Mouse (Mus musculus) midbrain, embryonic 12.5 days (tissue): ENCODE measurements around the gene Dicer1. TPM values are rescaled to one million over a fixed set of nuclear protein-coding genes. Genes with fewer than 3 reads are reported as not detected.

Experiments used
- ATAC-seq: fragments of 200-750 bp; cut with Nextera tagmentation; 2 replicates; pipeline ENCODE4 v1.8.0; 2017; ENCODE audit warnings: low read depth, moderate TSS enrichment, moderate library complexity; ENCODE audit not compliant: low FRiP score
- H3K27ac ChIP-seq: fragments of 300-500 bp; sonication (generic); replicated peaks from 2 replicates; pipeline ENCODE4 v1.5.1; 2016; ENCODE audit warnings: mild to moderate bottlenecking
- H3K27me3 ChIP-seq: fragments of 300-500 bp; sonication (generic); 2 replicates; pipeline ENCODE4 v1.6.1; 2016; ENCODE audit warnings: mild to moderate bottlenecking
- H3K36me3 ChIP-seq: fragments of 300-500 bp; sonication (generic); 2 replicates; pipeline ENCODE4 v1.6.1; 2016
- H3K4me1 ChIP-seq: fragments of 300-500 bp; sonication (generic); 2 replicates; pipeline ENCODE4 v1.6.1; 2016
- H3K4me2 ChIP-seq: fragments of 300-500 bp; sonication (generic); replicated peaks from 2 replicates; pipeline ENCODE4 v1.6.1; 2016; ENCODE audit warnings: mild to moderate bottlenecking, moderate library complexity
- H3K4me3 ChIP-seq: fragments of 300-500 bp; sonication (generic); 2 replicates; pipeline ENCODE4 v1.5.1; 2016; ENCODE audit warnings: mild to moderate bottlenecking
- H3K9ac ChIP-seq: fragments of 300-500 bp; sonication (generic); replicated peaks from 2 replicates; pipeline ENCODE4 v1.6.1; 2016; ENCODE audit warnings: mild to moderate bottlenecking, moderate library complexity
- H3K9me3 ChIP-seq: fragments of 300-500 bp; sonication (generic); 2 replicates; pipeline ENCODE4 v1.6.1; 2016; ENCODE audit warnings: mild to moderate bottlenecking
- WGBS: fragments of 180-500 bp; shearing (Covaris S2); methylation state at CpG from one replicate; pipeline ENCODE4 v1.1.7; 2016; 5-methylcytosine and 5-hydroxymethylcytosine counted together
- polyA plus RNA-seq: library from polyadenylated mRNA; unstranded; fragments of >200 nt; fragmentation: Nextera tagmentation; extraction: Ambion mirVana; gene quantifications from 2 replicates; pipeline ENCODE4 v1.2.1, GENCODE M21; 2016

The Dicer1 gene
- polyA plus RNA-seq, 1 experiment from 2014 or later, result 55.9 TPM

DNA sequence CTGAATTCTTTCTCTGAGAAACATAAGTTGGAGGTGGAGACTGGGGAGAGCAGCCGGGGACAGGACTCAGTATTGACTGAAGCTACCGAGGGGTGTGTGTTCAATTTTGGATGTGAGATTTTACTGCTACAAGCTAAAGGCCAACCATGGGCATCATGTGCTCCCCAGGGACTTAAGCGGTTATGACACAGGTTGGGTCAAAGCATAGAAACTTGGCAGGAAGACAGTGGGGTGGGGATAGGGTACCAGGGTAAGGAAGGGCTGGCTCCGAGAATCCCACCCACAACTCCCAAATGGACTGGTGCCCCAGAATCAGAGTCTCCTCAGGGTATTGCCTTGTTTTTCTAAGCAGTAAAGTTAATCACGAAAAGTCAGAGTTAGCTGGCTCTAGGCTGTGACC, 13.4 kb upstream of the Dicer1 start:
- Histone ChIP-seq H3K9me3 (no peaks in the 10 kb centered on the region), H3K9ac (no peak overlapping the region), H3K27me3 (no peaks in the 10 kb centered on the region; the same call in 1 of the 2 replicates), H3K4me2 (no peak overlapping the region), H3K36me3 (no peaks in the 10 kb centered on the region), H3K4me3 (no peak overlapping the region), H3K27ac (no peak overlapping the region), H3K4me1 (peaks cover 18% of the 10 kb centered on the region)
- no peak for ATAC-seq
- WGBS, result 89% methylated on average over 5 of the region's 5 CpGs

- Histone ChIP-seq H3K4me1 (peaks cover 11% of the 10 kb centered on the region), H3K4me3 (no peak overlapping the region), H3K27me3 (no peaks in the 10 kb centered on the region; the same call in 1 of the 2 replicates), H3K9me3 (no peaks in the 10 kb centered on the region), H3K36me3 (no peaks in the 10 kb centered on the region), H3K27ac (no peak overlapping the region), H3K9ac (no peak overlapping the region), H3K4me2 (no peak overlapping the region)
- ATAC-seq, result no peak
- 30% methylated on average over 6 of the region's 6 CpGs for WGBS
Measured at GRCm38 (mm10) chr12:104763918-104764317, 12.2 kb upstream of the Dicer1 start.

- Histone ChIP-seq H3K27ac (no peak overlapping the region), H3K9me3 (no peaks in the 10 kb centered on the region), H3K9ac (no peak overlapping the region), H3K27me3 (no peaks in the 10 kb centered on the region; the same call in 1 of the 2 replicates), H3K4me2 (no peak overlapping the region), H3K36me3 (no peaks in the 10 kb centered on the region), H3K4me1 (peaks cover 6% of the 10 kb centered on the region), H3K4me3 (no peak overlapping the region)
- ATAC-seq, result no peak
- WGBS, result 89% methylated on average over 8 of the region's 8 CpGs
Measured at GRCm38 (mm10) chr12:104761411-104761810, 9.7 kb upstream of the Dicer1 start.

DNA sequence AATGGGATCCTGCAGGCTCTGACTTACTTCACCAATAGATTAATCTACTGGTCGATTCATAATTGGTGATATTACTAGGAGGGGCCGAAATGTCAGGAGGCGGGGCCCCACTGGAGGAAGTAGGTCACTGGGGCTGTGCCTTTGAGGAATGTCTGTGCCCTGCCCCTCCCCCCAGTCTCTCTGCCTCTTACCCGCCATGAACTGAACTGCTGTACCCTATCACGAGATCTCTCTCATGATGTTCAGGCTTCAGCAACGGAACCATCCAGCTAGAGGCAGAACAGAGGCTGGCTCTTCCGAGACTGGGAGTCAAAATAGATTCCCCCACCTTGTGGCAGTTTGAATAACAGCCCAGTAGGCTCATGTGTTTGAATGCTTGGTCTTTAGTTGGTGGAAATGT, 6.3 kb upstream of the Dicer1 start:
- ATAC-seq, result no peak
- Histone ChIP-seq H3K9me3 (no peaks in the 10 kb centered on the region), H3K9ac (no peak overlapping the region), H3K27ac (no peak overlapping the region), H3K36me3 (no peaks in the 10 kb centered on the region), H3K4me3 (no peak overlapping the region), H3K27me3 (no peaks in the 10 kb centered on the region; the same call in 1 of the 2 replicates), H3K4me1 (peaks cover 1% of the 10 kb centered on the region; the same call in 1 of the 2 replicates), H3K4me2 (no peak overlapping the region)
- WGBS, result 86% methylated on average over 7 of the region's 7 CpGs

DNA sequence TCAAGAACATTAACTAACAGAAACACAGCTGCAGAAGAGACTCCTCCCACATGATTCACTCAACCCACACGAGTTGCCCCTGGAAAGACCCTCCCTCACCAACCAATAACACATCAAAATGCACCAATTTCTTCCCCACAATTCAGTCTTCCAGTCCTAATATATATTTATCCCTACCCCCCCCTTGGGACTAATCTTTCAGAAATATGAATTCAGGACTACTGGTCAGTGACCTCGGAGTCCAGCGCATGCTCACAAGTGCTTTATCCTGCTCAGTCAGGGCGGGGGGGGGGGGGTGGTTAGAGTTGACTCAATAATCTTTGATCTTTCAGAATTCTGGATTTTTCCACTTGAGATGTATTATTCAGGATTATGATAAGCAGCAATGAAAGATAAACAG, 1.9 kb upstream of the Dicer1 start:
- peaks cover 31% of the 10 kb centered on the region for H3K4me1 ChIP-seq
- no peaks in the 10 kb centered on the region for H3K9me3 ChIP-seq
- ATAC-seq, result no peak
- no peaks in the 10 kb centered on the region; the same call in 1 of the 2 replicates for H3K27me3 ChIP-seq
- H3K27ac ChIP-seq, result no peak overlapping the region
- H3K36me3 ChIP-seq, result peaks cover 4% of the 10 kb centered on the region; the same call in 1 of the 2 replicates
- H3K9ac ChIP-seq, result no peak overlapping the region
- 70% methylated on average over 4 of the region's 4 CpGs for WGBS
- no peak overlapping the region for H3K4me2 ChIP-seq
- no peak overlapping the region for H3K4me3 ChIP-seq

GRCm38 (mm10) chr12:104751331-104751813, 380 bp downstream of the Dicer1 start:
- WGBS, result under 1% methylated on average over 42 of the region's 52 CpGs
- Histone ChIP-seq H3K36me3 (peaks cover 4% of the 10 kb centered on the region; the same call in 1 of the 2 replicates), H3K9me3 (no peaks in the 10 kb centered on the region), H3K27me3 (no peaks in the 10 kb centered on the region), H3K9ac (peak overlapping the region; percentile 96), H3K4me2 (peak overlapping the region; percentile 89), H3K4me3 (peak overlapping the region; percentile 93), H3K27ac (peak overlapping the region; percentile 86), H3K4me1 (peaks cover 43% of the 10 kb centered on the region)
- ATAC-seq, result peak; percentile 23

DNA sequence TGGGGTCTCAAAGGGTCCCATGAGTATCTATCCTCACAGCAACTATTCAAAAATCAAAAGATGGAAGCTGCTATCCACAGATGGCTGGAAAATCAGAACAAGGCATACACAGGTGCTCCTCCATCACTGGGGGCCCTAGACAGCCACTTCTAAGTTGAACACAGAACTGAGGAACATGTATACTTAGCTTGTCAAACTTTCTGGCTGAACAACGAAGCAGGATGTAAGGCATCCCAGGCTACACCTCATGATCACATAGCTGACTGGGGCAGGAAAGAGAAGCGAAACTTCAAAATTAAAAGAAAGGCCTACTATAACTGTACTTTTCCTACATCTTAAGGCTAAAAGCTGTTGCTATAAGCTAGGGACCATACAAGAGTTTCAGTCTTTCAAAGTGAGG, 2.8 kb downstream of the Dicer1 start:
- no peaks in the 10 kb centered on the region for H3K27me3 ChIP-seq
- H3K27ac ChIP-seq, result no peak overlapping the region
- H3K9ac ChIP-seq, result no peak overlapping the region
- peaks cover 48% of the 10 kb centered on the region for H3K4me1 ChIP-seq
- H3K4me3 ChIP-seq, result no peak overlapping the region
- WGBS, result 85% methylated on average over 2 of the region's 2 CpGs
- H3K4me2 ChIP-seq, result peak overlapping the region; percentile 89; the same call in 1 of the 2 replicates
- peaks cover 4% of the 10 kb centered on the region; the same call in 1 of the 2 replicates for H3K36me3 ChIP-seq
- no peak for ATAC-seq
- no peaks in the 10 kb centered on the region for H3K9me3 ChIP-seq

GRCm38 (mm10) chr12:104747252-104747651, 4.5 kb downstream of the Dicer1 start:
- Histone ChIP-seq H3K27me3 (no peaks in the 10 kb centered on the region), H3K9me3 (no peaks in the 10 kb centered on the region), H3K27ac (no peak overlapping the region), H3K4me3 (no peak overlapping the region), H3K9ac (no peak overlapping the region), H3K4me1 (peaks cover 52% of the 10 kb centered on the region), H3K36me3 (peaks cover 4% of the 10 kb centered on the region; the same call in 1 of the 2 replicates), H3K4me2 (no peak overlapping the region)
- no peak for ATAC-seq
- 89% methylated on average over 5 of the region's 5 CpGs for WGBS

DNA sequence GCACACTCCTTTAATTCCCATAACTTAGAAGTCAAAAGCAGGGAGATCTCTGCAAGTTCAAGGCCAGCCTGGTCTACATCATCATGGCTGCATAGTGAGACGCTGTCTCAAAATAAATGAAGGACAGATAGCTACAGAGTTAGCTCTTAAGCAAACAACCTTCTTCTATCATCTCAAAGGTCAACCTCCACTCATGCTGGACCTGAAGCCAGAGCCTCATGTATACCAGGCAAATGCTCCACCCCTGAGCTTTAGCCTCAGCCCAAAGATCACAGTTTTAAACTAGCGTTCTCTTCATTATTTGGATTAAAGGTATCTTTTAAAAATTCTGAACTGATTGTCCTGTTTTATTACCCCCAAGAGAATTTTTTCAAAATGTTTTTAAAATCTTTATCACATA, 5.2 kb downstream of the Dicer1 start:
- Histone ChIP-seq H3K9ac (no peak overlapping the region), H3K9me3 (no peaks in the 10 kb centered on the region), H3K27me3 (no peaks in the 10 kb centered on the region), H3K4me3 (no peak overlapping the region), H3K36me3 (peaks cover 4% of the 10 kb centered on the region; the same call in 1 of the 2 replicates), H3K4me1 (peaks cover 58% of the 10 kb centered on the region), H3K4me2 (no peak overlapping the region), H3K27ac (no peak overlapping the region)
- ATAC-seq, result no peak
- 90% methylated on average over 2 of the region's 2 CpGs for WGBS

- no peaks in the 10 kb centered on the region for H3K36me3 ChIP-seq
- peaks cover 55% of the 10 kb centered on the region for H3K4me1 ChIP-seq
- no peak overlapping the region for H3K27ac ChIP-seq
- no peak overlapping the region for H3K4me2 ChIP-seq
- no peaks in the 10 kb centered on the region for H3K9me3 ChIP-seq
- 0 out of 2 replicates have a peak, but pooled peaks have one; percentile 67 for ATAC-seq
- H3K4me3 ChIP-seq, result no peak overlapping the region
- H3K9ac ChIP-seq, result no peak overlapping the region
- WGBS, result 51% methylated on average over 4 of the region's 4 CpGs
- no peaks in the 10 kb centered on the region for H3K27me3 ChIP-seq
Measured at GRCm38 (mm10) chr12:104743687-104744086, 8.1 kb downstream of the Dicer1 start.

GRCm38 (mm10) chr12:104742247-104742646, 9.5 kb downstream of the Dicer1 start:
- H3K4me3 ChIP-seq, result no peak overlapping the region
- 83% methylated on average over 6 of the region's 6 CpGs for WGBS
- no peaks in the 10 kb centered on the region for H3K36me3 ChIP-seq
- no peak overlapping the region for H3K27ac ChIP-seq
- no peak for ATAC-seq
- H3K4me1 ChIP-seq, result peaks cover 56% of the 10 kb centered on the region
- no peaks in the 10 kb centered on the region for H3K9me3 ChIP-seq
- H3K9ac ChIP-seq, result no peak overlapping the region
- no peaks in the 10 kb centered on the region for H3K27me3 ChIP-seq
- no peak overlapping the region for H3K4me2 ChIP-seq

DNA sequence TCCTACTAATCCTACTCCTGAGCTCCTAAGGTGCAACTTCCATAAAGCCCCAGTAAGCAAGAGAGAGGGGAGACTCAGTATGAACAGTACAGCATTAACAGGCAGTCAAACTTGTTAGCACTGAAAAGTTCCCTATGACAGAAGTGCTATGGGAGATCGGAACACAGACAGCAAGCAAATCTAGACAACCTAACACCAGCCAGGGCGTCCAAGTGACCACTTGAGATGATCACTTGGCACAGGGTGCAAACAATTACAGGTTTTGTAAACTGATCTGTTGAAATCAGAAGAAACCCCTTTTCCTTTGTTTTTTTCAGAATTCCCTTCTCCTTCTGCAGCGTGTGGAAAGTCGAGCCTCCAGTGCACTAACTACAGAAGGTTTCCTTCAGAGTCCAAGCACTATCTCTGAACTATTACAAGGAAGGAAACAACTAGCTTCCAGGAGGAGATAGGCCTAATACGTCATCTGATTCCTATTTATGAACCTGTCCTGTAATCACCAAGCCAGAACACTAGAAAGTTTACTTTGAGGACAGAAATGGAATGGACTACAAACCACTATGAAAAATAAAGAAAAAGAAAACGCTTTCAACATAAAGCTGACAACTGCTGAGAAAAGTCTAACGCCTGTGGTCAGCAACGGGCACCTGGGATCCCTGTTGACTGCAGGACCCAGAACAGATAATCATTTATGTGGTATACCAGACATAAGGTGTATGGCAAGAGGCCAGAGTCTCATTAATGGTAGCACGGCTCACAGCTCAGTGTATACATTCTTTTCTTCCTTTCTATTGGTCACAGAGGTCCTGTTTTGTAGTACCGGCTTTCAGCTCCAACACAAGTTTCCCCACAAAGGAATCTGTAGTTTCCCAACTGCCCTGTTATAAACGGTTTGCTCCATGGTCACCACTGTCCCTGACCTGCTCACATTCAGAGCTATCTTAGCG, 10.6 kb downstream of the Dicer1 start:
- ATAC-seq, result no peak
- no peaks in the 10 kb centered on the region for H3K27me3 ChIP-seq
- peaks cover 61% of the 10 kb centered on the region for H3K4me1 ChIP-seq
- 81% methylated on average over 12 of the region's 12 CpGs for WGBS
- H3K36me3 ChIP-seq, result no peaks in the 10 kb centered on the region
- H3K27ac ChIP-seq, result no peak overlapping the region
- H3K4me2 ChIP-seq, result no peak overlapping the region
- no peaks in the 10 kb centered on the region for H3K9me3 ChIP-seq
- H3K9ac ChIP-seq, result no peak overlapping the region
- H3K4me3 ChIP-seq, result no peak overlapping the region
